Mouse (Mus musculus) B cell, adult 2 months (primary cell): Measurements from ENCODE around the gene Mpeg1.
A peak's percentile ranks its signal among the peaks of the same experiment; 100 is the strongest.

Source experiments
- DNase-seq, 2 experiments: peaks; one replicate each; pipeline ENCODE4 v3.0.0; 2022

Mpeg1 gene

DNA sequence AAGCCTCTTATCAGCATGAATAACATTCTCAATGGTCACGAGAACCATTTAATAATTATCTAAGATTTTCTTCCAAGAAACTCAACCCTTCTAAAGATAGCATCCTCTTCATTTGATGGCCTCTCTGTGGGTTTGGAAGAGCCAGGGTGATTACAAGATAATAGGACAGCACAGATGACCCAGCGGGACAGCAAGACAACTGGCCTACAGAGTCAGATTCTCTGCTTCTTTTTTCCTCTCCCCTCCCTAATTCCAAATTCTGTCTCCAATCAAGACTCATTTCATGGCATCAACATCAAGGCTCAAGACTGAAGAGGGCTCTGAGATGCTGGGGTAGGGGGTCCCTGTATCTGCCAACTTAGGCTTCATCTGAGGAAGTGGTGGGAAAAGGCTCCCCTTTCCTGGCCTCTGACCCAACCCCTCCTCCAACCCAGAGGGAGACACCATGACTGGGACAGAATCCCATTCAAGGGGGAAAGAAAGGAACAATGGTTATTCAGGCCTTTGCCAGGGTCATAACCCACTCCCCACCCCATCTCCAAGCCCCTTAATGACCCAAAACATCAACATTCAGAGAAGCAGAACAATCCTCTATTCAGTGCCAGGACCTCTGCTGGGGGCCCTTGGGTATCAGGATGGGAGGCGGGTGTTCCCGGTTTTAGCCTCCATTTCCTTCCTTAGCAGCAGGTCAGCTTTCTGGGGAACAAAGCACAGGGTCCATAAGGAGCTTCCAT, 33.0 kb downstream of the Mpeg1 start:
- no peak for DNase-seq

DNA sequence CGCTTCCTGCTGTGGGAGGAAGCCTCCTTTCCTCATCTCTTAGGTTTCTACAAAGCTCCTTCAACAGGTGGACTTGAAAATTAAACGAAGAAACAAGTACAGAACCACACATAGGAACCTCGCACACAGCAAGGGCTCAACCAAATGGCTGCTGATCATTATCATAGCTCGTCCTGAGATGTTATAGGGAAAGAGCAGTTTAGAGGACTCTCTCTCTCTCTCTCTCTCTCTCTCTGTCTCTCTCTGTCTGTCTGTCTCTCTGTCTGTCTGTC, 33.5 kb downstream of the Mpeg1 start:
- no peak for DNase-seq

DNA sequence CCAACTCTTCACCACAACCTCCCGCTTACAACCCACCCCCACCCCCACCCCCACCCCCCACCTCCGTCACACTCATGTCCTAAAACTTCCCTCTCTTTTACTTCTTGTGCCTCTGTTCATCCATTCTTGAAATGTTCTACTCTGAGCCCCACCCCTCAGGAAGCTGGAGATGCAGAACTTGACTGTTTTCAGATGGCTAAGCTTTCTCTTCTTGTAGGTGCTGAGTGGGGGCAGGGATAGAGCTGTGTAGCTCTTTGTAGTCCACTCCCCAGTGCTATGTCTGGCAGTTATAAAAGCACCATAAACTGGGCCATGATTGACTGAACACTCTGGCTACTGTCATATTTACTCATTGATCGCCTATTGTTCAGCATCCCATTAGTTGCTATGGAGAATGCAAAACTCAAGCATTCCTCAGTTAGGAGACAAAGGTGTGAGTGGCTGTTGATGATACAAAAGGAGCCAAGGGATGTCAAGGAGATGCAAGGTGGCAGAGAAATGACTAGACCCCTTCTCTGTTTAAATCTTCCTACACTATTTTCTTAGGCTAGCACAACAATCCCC, 34.5 kb downstream of the Mpeg1 start:
- DNase-seq = no peak

DNA sequence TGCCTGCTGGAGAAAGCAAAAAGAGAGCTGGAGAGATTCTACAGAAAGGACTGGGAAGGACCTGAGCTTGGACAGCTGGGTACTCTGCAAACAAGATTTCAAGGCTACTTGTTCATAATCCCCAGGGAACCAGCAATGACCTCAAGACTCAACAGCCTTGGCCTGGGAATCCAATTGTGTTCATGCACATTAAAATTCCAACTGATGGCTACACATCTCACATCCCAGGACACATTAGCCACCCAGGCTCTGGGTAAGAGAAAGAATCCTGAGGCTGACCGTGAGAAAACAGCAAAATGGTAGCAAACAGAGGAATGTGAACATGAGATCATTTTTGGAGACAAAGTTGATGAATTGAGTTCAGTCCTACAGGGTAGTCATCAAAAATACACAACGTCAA, 35.7 kb downstream of the Mpeg1 start:
- DNase-seq = no peak

DNA sequence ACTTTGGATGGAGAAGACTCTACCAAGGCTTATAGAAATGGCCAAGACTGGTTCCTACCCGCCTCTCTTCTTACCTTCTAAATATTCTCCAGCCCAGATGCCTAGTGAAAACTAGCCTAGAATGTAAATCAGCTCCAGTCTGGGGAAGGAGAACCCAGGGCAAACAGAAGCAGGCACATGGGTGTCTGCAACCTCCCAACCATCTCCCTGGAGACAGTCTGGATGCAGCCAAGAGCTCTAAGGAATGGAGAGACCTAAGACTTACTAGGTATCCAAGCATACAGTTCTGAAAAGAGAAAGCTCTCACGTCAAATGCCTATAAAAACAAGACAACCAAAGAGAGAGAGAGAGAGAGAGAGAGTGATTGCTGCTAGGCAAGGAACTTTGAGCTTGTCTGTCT, 37.3 kb downstream of the Mpeg1 start:
- no peak for DNase-seq

DNA sequence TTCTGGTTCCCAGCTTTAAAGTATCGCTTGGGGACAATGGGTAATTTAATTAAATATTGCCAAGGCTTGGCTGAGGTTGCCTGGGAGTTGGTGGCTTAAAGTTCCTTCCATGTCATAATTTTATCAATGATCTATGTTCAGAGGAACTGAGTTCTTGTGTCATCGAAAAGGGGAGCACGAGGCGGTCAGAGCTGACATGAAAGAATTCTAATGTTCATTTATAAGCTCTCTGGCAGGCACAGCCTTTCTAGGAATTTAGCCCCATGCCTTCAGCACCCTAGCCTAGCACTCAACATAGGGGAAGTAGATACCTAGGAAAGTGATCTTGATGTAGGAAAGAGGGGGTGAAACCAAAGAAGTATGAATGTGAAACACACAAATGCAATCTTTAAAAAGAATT, 37.7 kb downstream of the Mpeg1 start:
- no peak for DNase-seq

DNA sequence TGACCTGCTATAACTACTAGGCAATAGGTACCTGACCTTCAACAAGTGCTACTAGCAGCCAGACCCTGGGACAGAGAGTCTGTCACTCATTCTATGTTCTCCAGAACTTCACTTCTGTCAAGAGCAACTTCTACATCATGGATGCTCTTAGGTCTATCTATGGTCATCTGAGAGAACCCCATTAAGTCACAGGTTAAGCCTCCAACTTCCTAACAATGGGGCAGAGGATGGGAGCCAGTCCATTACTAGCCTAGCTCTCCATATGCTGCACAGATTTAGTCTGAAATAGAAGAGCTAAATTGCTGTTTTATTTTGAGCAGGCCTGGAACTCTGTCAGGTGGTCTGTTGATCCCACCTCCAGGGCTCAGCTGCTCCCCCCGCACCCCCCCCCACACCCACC, 38.4 kb downstream of the Mpeg1 start:
- DNase-seq = no peak

DNA sequence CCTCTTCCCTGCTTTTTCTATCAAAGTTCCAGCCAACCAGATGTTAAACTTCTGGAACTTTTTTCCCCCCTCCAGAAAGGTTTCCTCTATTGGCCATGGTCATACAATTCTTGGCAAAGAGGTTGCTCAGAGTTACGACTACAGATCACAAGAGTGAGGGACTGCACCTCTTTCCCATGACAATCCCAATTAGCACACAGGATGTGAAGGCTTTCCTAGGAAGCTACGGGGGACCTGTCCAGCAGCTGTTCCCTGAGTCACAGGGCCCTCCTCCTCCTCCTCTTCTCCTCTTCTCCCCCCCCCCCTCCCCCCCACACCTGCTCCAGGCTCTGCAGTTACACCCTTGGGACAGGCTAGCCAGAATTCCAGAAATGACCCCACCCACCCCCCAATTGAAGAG, 38.9 kb downstream of the Mpeg1 start:
- DNase-seq = no peak

DNA sequence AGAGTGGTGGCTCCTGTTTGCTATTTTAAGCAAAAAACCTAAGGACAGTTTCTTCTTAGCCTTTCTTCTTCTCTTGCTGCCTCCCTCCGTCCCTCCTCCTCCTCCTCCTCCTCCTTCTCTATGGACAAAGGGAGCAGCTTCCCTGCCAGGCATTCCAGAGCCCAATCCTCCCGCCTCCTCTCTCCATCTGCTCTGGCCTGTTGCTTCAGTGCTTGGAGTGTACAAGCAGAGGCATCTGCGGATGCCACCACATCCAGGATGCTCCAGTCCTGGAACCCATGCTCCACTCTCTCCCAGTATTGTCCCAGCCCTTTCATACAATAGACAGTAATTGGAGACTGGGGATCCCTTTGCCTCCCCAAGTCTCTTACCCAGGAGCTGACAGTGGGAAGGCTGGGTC, 39.5 kb downstream of the Mpeg1 start:
- DNase-seq = no peak

DNA sequence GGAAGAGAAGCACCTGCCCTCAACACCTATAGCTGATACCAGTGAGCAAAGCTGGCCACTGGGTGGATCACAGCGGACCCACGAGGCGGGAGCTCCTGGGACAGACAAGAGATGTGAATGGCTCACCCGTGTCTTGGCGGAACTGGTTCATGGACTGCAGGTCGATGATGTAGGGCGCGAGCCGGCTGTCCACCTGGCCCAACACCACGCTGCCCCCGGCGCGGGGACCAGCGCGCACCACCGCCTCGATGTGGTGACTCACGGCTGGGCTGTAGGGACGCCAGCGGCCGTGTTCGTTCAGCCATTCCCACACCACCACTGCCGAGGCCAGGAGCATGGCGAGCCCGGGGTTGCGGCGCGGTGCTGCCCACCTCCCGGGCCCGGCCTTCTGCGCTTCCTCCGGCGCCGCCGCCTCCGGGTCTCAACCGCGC, 40.3 kb downstream of the Mpeg1 start:
- peak; percentile 39 to 47 for DNase-seq

DNA sequence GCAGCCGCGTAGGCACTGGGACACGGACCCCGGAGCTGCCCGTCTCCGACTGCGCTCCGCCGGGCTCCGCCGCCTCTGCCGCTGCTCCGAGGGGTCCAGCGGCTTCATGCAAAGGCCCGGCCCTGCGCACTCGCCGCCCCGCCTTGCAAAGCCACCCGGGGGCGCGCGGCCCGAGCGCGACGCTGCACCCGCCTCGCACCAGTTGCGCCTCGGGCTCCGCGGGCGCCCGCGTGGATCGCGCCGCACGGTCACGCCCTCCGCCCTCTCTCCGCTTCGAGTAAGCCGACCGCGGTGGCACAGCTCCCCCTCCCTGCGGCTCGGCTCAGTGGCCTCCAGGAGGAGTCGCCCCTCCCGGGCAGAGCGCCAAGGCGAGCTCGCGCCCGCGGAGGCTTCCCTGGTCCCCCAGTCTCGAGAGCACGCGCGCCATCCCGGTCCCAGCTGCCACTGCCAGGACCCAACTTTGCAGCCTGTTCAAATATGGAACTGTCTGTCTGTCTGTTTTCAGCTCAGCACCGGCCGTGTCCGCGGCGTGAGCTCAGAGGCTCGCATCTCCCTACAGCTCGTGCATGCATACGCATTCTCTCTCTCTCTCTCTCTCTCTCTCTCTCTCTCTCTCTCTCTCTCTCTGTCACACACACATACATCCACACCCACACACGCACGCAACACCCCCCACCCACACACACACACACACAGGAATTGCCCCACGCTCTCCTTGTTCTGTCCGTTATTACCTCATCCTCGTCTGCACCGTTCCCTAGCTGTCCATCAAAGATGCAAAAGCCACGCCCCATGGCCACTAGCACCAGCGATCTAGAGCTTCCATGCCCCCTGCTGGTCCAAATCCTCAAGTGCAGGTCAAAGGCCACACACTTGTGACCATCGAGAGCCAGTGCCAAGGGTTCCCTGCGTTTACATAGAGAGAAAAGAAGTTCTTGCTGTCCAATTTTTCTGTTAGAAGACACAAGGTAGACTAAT, 41.1 kb downstream of the Mpeg1 start, which contains the start of gene Dtx4:
Gene Dtx4 (minus strand): TSS at position 85 of the 978 bp plus-strand sequence.
- DNase-seq = peak; percentile 94 to 96

DNA sequence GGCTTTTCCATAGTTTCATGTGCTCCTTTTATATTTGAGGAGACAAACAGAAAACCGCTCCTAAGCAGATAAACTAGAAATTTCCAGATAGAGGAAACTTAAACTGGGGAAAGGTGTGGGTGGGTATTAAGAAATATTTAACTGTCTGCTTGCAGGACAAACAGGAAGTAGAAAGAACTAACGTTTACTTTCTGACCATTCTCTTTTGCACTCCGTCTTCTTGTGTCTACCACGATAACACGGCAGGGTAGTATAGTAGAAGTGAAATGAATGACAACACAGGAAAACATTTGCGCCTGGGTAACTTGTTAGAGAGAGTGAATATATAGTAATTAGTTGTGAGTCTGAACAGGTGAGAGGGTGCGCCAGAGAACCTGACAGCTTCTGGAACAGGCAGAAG, 42.2 kb downstream of the Mpeg1 start:
- no peak for DNase-seq

DNA sequence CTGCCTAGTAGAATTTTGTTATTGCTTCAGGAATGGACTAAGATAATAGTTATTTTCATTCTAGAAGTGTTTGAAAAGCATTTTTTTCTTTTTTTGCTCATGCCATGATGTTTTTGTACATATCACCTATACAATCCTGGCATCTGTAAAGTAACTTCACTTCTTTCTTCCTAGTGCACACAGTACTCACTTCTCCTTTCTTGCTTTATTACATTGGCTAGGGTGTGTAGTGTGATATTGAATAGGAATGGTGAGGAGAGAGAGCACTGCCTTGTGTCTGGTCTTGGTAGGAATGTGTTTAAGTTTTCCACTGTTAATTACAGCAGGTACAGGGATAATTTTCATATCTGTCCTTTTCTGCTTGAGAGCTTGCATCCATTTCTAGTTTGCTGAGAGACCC, 54.0 kb downstream of the Mpeg1 start:
- no peak for DNase-seq
